Mouse (Mus musculus) midbrain, postnatal 0 days (tissue): ENCODE measurements around the gene S100pbp. TPM values are rescaled to one million over a fixed set of nuclear protein-coding genes. Genes with fewer than 3 reads are reported as not detected.

ENCODE experiments used
- ATAC-seq: fragments of 200-750 bp; cut with Nextera tagmentation; 2 replicates; pipeline ENCODE4 v1.8.0; 2017; ENCODE audit warnings: moderate number of reproducible peaks, mild to moderate bottlenecking, moderate TSS enrichment, moderate library complexity; ENCODE audit not compliant: low FRiP score
- DNase-seq: peaks from one replicate; pipeline ENCODE4 v3.0.0-alpha.2; 2015; ENCODE audit warnings: low spot score
- H3K27ac ChIP-seq: fragments of 300-500 bp; sonication (generic); 2 replicates; pipeline ENCODE4 v1.5.1; 2014; ENCODE audit warnings: low read depth, mild to moderate bottlenecking, low read length, mixed read lengths
- H3K27me3 ChIP-seq: fragments of 300-500 bp; sonication (generic); 2 replicates; pipeline ENCODE4 v1.6.1; 2014; ENCODE audit warnings: low read length, control low read depth, mixed read lengths; ENCODE audit not compliant: insufficient read depth
- H3K36me3 ChIP-seq: fragments of 300-500 bp; sonication (generic); 2 replicates; pipeline ENCODE4 v1.6.1; 2014; ENCODE audit warnings: low read length, control low read depth, mixed read lengths; ENCODE audit not compliant: insufficient read depth
- H3K4me1 ChIP-seq: fragments of 300-500 bp; sonication (generic); 2 replicates; pipeline ENCODE4 v1.6.1; 2014; ENCODE audit warnings: mild to moderate bottlenecking, control low read depth, antibody characterized with exemption, low read length, mixed read lengths; ENCODE audit not compliant: insufficient read depth
- H3K4me2 ChIP-seq: fragments of 300-500 bp; sonication (generic); 2 replicates; pipeline ENCODE4 v1.6.1; 2014; ENCODE audit warnings: low read depth, mild to moderate bottlenecking, low read length, mixed read lengths; ENCODE audit not compliant: poor library complexity, severe bottlenecking
- H3K4me3 ChIP-seq: fragments of 300-500 bp; sonication (generic); 2 replicates; pipeline ENCODE4 v1.5.1; 2014; ENCODE audit warnings: low read depth, mild to moderate bottlenecking, low read length, moderate library complexity
- H3K9ac ChIP-seq: fragments of 300-500 bp; sonication (generic); replicated peaks from 2 replicates; pipeline ENCODE4 v1.6.1; 2014; ENCODE audit warnings: mild to moderate bottlenecking, low read length, moderate library complexity, mixed read lengths; ENCODE audit not compliant: poor library complexity, severe bottlenecking
- H3K9me3 ChIP-seq: fragments of 300-500 bp; sonication (generic); 2 replicates; pipeline ENCODE4 v1.6.1; 2016; ENCODE audit warnings: low read length, control low read depth
- CTCF ChIP-seq: IDR thresholded peaks from 2 replicates; pipeline ENCODE4 v1.5.1; 2016; ENCODE audit warnings: antibody characterized with exemption, mild to moderate bottlenecking
- WGBS: fragments of 180-500 bp; shearing (Covaris S2); extraction: QIAGEN DNeasy Blood & Tissue Kit; methylation state at CpG from one replicate; pipeline ENCODE4 v1.1.7; 2014; 5-methylcytosine and 5-hydroxymethylcytosine counted together
- polyA plus RNA-seq: library from polyadenylated mRNA; unstranded; fragments of >200 nt; fragmentation: Nextera tagmentation; extraction: Ambion mirVana; gene quantifications from 2 replicates; pipeline ENCODE4 v1.2.1, GENCODE M21; 2015
- total RNA-seq: library from RNA; depleted of rRNA; stranded (reverse); fragments of >200 nt; gene quantifications from 2 replicates; pipeline ENCODE4 v1.2.3, GENCODE M21; 2014

Gene S100pbp
- total and polyA plus RNA-seq, 2 experiments from 2014 or later: 24.2 to 49.6 TPM

- H3K9me3 ChIP-seq: no peaks in the 10 kb centered on the region
- no peak overlapping the region for H3K4me3 ChIP-seq
- no peak overlapping the region for H3K4me2 ChIP-seq
- 66% methylated on average over 4 of the region's 4 CpGs for WGBS
- no peak overlapping the region for H3K9ac ChIP-seq
- H3K4me1 ChIP-seq: no peaks in the 10 kb centered on the region
- peaks cover 69% of the 10 kb centered on the region for H3K36me3 ChIP-seq
- no peak overlapping the region for H3K27ac ChIP-seq
- no peak for TF ChIP-seq CTCF
- no peaks in the 10 kb centered on the region for H3K27me3 ChIP-seq
- ATAC-seq: no peak
- DNase-seq: no peak
Observed at GRCm38 (mm10) chr4:129211461-129211860, 21.9 kb upstream of the S100pbp start.

GRCm38 (mm10) chr4:129209504-129209903, 20.0 kb upstream of the S100pbp start:
- peak; percentile 85 for TF ChIP-seq CTCF
- no peaks in the 10 kb centered on the region for H3K4me1 ChIP-seq
- H3K27ac ChIP-seq: no peak overlapping the region
- H3K4me3 ChIP-seq: no peak overlapping the region
- ATAC-seq: no peak
- H3K9me3 ChIP-seq: no peaks in the 10 kb centered on the region
- DNase-seq: peak; percentile 61
- no peak overlapping the region for H3K9ac ChIP-seq
- H3K4me2 ChIP-seq: no peak overlapping the region
- WGBS: 47% methylated on average over 7 of the region's 7 CpGs
- H3K27me3 ChIP-seq: no peaks in the 10 kb centered on the region
- peaks cover 65% of the 10 kb centered on the region for H3K36me3 ChIP-seq

GRCm38 (mm10) chr4:129206792-129207191, 17.3 kb upstream of the S100pbp start:
- Histone ChIP-seq H3K4me3 (no peak overlapping the region), H3K27me3 (no peaks in the 10 kb centered on the region), H3K9me3 (no peaks in the 10 kb centered on the region), H3K9ac (no peak overlapping the region), H3K4me1 (no peaks in the 10 kb centered on the region), H3K27ac (no peak overlapping the region), H3K4me2 (no peak overlapping the region), H3K36me3 (peaks cover 58% of the 10 kb centered on the region)
- no peak for TF ChIP-seq CTCF
- ATAC-seq (no peak), DNase-seq (no peak)
- 90% methylated on average over 8 of the region's 8 CpGs for WGBS

- no peak overlapping the region for H3K9ac ChIP-seq
- WGBS: 96% methylated on average over 10 of the region's 10 CpGs
- H3K4me1 ChIP-seq: no peaks in the 10 kb centered on the region
- DNase-seq (no peak), ATAC-seq (no peak)
- no peak overlapping the region for H3K27ac ChIP-seq
- H3K9me3 ChIP-seq: no peaks in the 10 kb centered on the region
- H3K27me3 ChIP-seq: no peaks in the 10 kb centered on the region
- TF ChIP-seq CTCF: no peak
- H3K4me2 ChIP-seq: no peak overlapping the region
- peaks cover 56% of the 10 kb centered on the region for H3K36me3 ChIP-seq
- H3K4me3 ChIP-seq: no peak overlapping the region
Observed at GRCm38 (mm10) chr4:129204655-129205054, 15.1 kb upstream of the S100pbp start.

GRCm38 (mm10) chr4:129197514-129197913, 8.0 kb upstream of the S100pbp start:
- TF ChIP-seq CTCF: no peak
- 97% methylated on average over 6 of the region's 6 CpGs for WGBS
- no peak for ATAC-seq

GRCm38 (mm10) chr4:129194280-129194679, 4.8 kb upstream of the S100pbp start:
- WGBS: 96% methylated on average over 1 of the region's 1 CpGs
- Histone ChIP-seq H3K9ac (no peak overlapping the region), H3K9me3 (no peaks in the 10 kb centered on the region), H3K4me3 (no peak overlapping the region), H3K36me3 (peaks cover 21% of the 10 kb centered on the region), H3K4me1 (peaks cover 8% of the 10 kb centered on the region; the same call in 1 of the 2 replicates), H3K27me3 (no peaks in the 10 kb centered on the region), H3K4me2 (no peak overlapping the region), H3K27ac (no peak overlapping the region)
- DNase-seq (no peak), ATAC-seq (no peak)
- no peak for TF ChIP-seq CTCF

More at GRCm38 (mm10) chr4:129197514-129197913, 8.0 kb upstream of the S100pbp start:
- H3K4me2 ChIP-seq: no peak overlapping the region
- H3K27me3 ChIP-seq: no peaks in the 10 kb centered on the region
- no peak overlapping the region for H3K9ac ChIP-seq
- peaks cover 39% of the 10 kb centered on the region for H3K36me3 ChIP-seq
- no peaks in the 10 kb centered on the region for H3K4me1 ChIP-seq
- no peak overlapping the region for H3K27ac ChIP-seq
- DNase-seq: no peak
- H3K4me3 ChIP-seq: no peak overlapping the region
- H3K9me3 ChIP-seq: no peaks in the 10 kb centered on the region
